Mouse (Mus musculus) ovary, postnatal 36 days (tissue): ENCODE measurements at regions not wholly inside any gene's neighbourhood (a gene's known extent, or its start where the extent isn't known, plus 50 kb on each side); places are given as distances from the start of the nearest gene placed in this dataset.

Experiments
- DNase-seq: peaks from one replicate; pipeline ENCODE4 v3.0.0; 2022; ENCODE audit warnings: low spot score, mixed read lengths

DNA sequence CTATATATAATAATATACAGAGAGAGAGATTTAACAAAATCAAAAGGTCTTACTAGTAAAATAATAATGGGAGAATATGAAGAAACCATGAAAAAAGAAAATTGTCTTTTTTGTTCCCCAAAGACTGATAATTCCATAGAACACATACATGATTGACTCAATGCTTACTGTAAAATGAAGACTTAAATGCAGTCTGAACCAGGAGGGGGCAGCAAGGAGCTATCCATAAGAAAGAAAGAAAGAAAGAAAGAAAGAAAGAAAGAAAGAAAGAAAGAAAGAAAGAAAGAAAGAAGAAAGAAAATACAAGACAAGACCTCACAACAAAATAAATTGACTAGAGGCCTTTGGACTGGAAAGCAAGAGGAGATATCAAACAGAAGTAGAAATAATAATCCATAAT, 868.8 kb upstream of the Acvr2a start:
- no peak for DNase-seq

- DNase-seq: no peak
Measured at GRCm38 (mm10) chr2:47991132-47991531, 822.8 kb upstream of the Acvr2a start.

DNA sequence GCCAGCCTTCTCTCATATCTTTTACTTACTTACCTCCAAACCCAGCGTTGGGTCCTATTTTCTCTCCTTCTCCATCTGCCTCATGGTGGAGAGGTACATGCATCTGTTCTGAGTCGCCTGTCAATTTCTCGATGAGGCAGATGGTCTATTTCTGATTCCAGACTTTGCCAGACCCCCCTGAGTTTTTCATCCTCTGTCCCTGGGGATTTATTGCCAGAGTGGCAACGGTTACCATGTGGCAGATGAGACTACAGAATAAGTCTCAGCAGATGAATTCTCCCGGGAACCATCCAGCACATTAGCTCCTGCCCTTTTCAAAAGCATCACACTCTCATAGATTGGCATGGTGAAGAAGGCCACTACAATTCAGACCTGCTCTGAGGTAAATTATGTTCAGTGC, 819.7 kb upstream of the Acvr2a start:
- DNase-seq: no peak

- no peak for DNase-seq
Measured at GRCm38 (mm10) chr2:48001230-48001629, 812.7 kb upstream of the Acvr2a start.

- no peak for DNase-seq
Measured at GRCm38 (mm10) chr2:48001800-48002507, 812.0 kb upstream of the Acvr2a start.

DNA sequence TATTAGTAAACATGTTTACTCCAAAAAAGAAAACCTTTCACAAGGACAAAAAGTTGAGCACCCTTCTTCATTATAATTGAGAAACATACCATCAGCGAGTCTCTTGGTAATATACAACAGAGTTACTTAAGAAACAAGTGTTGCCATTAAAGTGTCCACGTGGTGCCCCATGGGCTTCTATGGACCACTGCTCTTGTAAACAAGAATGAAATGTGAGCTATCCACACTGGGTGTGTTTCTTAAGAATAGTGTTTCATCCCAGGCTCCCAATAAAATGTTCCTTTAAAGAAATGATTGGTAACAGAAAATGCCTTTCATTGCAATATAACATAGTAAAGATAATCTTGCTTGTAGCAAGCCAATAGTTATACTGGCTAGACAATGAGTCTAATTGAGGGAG, 803.6 kb upstream of the Acvr2a start:
- no peak for DNase-seq

DNA sequence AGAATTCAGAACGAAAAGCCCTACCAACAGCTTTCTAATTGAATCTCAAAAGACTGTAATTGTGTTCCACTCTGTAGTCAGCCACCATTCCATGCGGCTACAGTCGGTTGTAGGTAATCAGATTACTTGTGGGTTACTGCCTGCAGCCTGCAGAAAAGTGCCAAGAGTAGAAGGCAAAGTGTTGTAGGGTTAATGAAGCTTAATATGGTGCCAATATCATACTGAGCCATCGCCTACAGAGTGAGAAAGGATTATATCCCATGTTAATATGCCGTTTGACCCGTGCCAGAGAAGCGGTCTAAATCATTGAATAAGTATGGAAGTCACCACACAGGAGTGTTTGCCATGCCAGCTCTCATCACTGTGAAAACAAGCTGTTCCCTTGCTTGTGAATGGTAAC, 786.4 kb upstream of the Acvr2a start:
- DNase-seq: no peak

DNA sequence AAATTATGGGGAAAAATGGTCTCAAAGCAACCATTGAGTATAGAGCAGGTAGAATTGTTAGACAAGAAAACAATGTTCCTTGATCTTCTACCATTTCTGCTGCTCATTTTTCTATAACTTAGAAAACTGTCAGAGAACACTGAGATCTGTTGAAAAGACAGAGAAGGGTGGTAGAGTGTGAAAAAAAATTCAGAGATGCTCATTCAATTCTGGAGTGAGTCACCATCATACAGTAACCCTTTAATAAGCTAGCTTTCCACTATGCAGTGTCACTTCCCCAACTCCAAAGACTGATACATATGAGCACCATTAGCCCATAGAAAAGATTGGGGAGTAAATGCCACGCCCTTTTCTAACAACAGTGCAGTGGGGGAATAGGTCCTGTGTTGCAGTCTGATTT, 752.5 kb upstream of the Acvr2a start:
- DNase-seq: no peak

GRCm38 (mm10) chr2:48063436-48063835, 750.5 kb upstream of the Acvr2a start:
- no peak for DNase-seq

- no peak for DNase-seq
Measured at GRCm38 (mm10) chr2:48065162-48065561, 748.7 kb upstream of the Acvr2a start.

GRCm38 (mm10) chr2:48082120-48082799, 731.6 kb upstream of the Acvr2a start:
- no peak for DNase-seq

- no peak for DNase-seq
Measured at GRCm38 (mm10) chr2:48098287-48098686, 715.6 kb upstream of the Acvr2a start.

DNA sequence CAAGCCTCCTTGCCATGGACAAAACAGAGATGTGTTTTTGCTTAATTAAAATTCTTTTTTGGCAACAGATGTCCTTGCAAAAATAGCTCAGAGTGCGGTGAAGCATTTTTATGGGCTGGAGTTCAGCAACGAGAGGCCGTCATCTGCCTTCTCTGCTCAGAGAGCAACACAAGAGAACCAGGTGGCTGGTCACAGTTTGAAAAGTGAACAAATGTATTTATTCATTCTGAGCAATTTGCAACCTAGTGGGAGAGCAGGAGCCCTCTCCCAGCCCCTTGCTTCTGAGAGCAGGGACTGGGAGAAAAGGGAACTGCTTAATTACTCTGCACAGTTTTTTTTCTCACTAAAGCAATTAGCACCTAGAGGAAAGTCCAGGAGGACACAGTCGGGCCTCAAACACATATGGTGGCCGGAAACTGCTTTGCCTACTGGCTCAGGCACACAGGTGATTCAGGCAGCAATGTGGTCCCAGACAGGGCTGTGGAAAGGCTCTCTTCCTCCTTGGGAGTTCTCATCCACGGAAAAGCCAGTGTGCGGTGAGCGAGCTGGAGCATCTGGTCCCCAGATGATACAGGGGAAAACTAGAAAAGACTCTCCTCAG, 714.9 kb upstream of the Acvr2a start:
- DNase-seq: no peak

- no peak for DNase-seq
Measured at GRCm38 (mm10) chr2:48123662-48124061, 690.2 kb upstream of the Acvr2a start.

GRCm38 (mm10) chr2:48138051-48138611, 675.8 kb upstream of the Acvr2a start:
- DNase-seq: no peak

DNA sequence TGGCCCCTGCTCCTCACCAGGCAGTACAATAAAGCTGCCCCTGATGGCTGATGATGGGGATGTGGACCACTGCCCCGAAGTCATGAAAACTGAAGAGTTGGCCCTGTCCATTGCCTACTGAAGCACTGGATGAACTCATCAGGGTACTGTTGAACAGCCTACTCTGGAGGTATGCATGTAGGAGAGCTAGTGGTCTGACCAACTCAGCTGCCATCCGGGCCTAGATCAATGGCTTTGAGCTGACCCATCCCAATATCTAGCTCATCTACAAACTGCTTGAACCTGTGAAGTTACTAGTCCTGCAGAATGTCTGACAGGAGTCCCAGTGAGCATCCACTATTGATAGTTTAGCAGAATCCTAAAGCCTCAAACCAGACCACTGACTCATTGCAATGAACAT, 672.6 kb upstream of the Acvr2a start:
- DNase-seq: no peak

- no peak for DNase-seq
Measured at GRCm38 (mm10) chr2:48154706-48155105, 659.2 kb upstream of the Acvr2a start.

DNA sequence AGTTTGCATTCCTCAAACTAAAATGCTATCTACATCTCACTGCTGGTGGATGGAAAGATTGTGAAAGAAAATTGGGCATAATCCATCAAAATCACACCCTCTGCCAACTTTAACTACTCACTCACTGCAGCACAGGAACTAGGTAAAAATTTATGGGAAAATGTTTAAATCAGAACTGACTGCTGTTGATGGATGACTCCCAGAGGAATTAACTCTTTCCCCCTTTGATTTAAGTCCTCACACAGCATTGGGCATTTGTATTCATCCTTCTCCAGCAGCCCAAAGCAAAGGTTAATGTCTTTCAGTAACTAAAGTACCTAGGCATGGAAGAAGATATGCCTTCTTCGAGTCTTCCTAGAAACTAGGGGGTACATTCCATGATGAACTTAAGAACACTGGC, 641.3 kb upstream of the Acvr2a start:
- DNase-seq: no peak

DNA sequence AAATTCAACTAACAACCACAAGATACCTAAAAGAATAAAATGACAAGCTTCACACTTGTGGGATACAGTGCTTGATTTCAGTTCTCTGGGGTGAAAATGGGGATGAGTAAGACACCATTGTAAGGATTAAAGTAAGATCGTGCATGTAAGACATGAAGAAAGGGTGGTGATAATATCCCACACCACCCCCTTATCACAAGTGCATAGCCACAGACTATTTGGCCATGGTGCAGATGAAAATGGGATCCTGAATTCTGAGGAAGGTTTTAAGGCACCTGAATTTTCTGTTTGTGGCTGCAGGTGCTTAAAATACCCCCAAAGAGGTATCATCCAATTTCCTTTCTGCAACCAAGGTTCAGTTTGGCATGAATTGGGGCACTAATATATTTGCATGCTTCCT, 627.7 kb upstream of the Acvr2a start:
- no peak for DNase-seq

GRCm38 (mm10) chr2:48186609-48187008, 627.3 kb upstream of the Acvr2a start:
- DNase-seq: peak; percentile 5

- no peak for DNase-seq
Measured at GRCm38 (mm10) chr2:48211804-48212203, 602.1 kb upstream of the Acvr2a start.

DNA sequence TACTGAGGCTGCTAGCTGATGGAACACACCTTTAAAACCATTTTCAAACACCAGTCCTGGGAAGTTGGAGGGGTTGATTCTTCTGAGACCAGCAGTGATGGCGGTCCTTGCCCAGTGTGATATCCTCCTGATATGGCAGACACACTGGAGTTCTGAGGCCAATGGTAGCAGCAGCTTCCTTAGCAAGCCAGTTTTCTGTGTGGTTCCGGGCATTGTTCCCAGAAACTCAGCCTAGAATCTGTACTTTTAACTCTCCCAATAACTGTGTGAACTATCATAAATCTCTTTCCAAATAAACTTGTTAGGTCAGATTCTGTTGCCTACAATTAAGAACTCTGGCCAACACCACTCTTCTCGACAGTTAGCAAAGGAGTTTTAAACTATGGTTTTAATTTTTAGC, 593.1 kb upstream of the Acvr2a start:
- no peak for DNase-seq
